Mouse (Mus musculus) ES-E14 (cell line): ENCODE measurements around the gene 4930512M02Rik. TPM values are rescaled to one million over a fixed set of nuclear protein-coding genes. Genes with fewer than 3 reads are reported as not detected.

Source experiments
- DNase-seq: peaks from one replicate; pipeline ENCODE4 v3.0.0-alpha.2; 2013; ENCODE audit warnings: low read depth, low spot score
- H3K27ac ChIP-seq: 2 replicates; pipeline ENCODE4 v1.5.1; 2012; ENCODE audit warnings: low read depth, mild to moderate bottlenecking, low read length, moderate library complexity, mixed read lengths; ENCODE audit not compliant: poor library complexity, insufficient read depth, severe bottlenecking
- H3K36me3 ChIP-seq: 2 replicates; pipeline ENCODE4 v1.6.1; 2012; ENCODE audit warnings: mild to moderate bottlenecking, low read length, moderate library complexity, mixed read lengths; ENCODE audit not compliant: control insufficient read depth, poor library complexity, insufficient read depth, severe bottlenecking
- H3K4me1 ChIP-seq, 2 experiments: fragments of 150-350 bp in 1 of 2; sonication (generic) in 1 of 2; 2 replicates each; pipeline ENCODE4 v1.6.1; 2012; ENCODE audit warnings: low read length in 2 of 2, mild to moderate bottlenecking in 1 of 2, mixed read lengths in 1 of 2; ENCODE audit not compliant: control insufficient read depth in 2 of 2, insufficient read depth in 2 of 2, poor library complexity in 1 of 2
- H3K4me3 ChIP-seq, 2 experiments: fragments of 150-350 bp in 1 of 2; sonication (generic) in 1 of 2; 2 replicates each; pipeline ENCODE4 v1.5.1; 2012; ENCODE audit warnings: low read length in 2 of 2, low read depth in 1 of 2, mild to moderate bottlenecking in 1 of 2, mixed read lengths in 1 of 2; ENCODE audit not compliant: insufficient read depth in 1 of 2, poor library complexity in 1 of 2, severe bottlenecking in 1 of 2
- H3K9ac ChIP-seq: 2 replicates; pipeline ENCODE4 v1.6.1; 2012; ENCODE audit warnings: low read depth, mild to moderate bottlenecking, low read length, mixed read lengths; ENCODE audit not compliant: poor library complexity, insufficient read depth, severe bottlenecking
- H3K9me3 ChIP-seq: fragments of 150-350 bp; sonication (generic); 2 replicates; pipeline ENCODE4 v1.6.1; 2012; ENCODE audit warnings: low read depth, mild to moderate bottlenecking, low read length; ENCODE audit not compliant: control insufficient read depth, insufficient read depth
- CHD2 ChIP-seq: IDR thresholded peaks from 2 replicates; pipeline ENCODE4 v1.6.1; 2014; ENCODE audit warnings: mild to moderate bottlenecking, low read depth, low read length, inconsistent platforms
- HCFC1 ChIP-seq: IDR thresholded peaks from 2 replicates; pipeline ENCODE4 v1.6.1; 2012; ENCODE audit warnings: low read length, inconsistent platforms, borderline replicate concordance; ENCODE audit not compliant: insufficient read depth
- MAFK ChIP-seq: IDR thresholded peaks from 2 replicates; pipeline ENCODE4 v1.6.1; 2014; ENCODE audit warnings: mild to moderate bottlenecking, low read depth, low read length, inconsistent platforms; ENCODE audit not compliant: insufficient read depth
- ZC3H11A ChIP-seq: IDR thresholded peaks from 2 replicates; pipeline ENCODE4 v1.6.1; 2012; ENCODE audit warnings: low read depth, mild to moderate bottlenecking, inconsistent platforms, low read length, borderline replicate concordance
- ZNF384 ChIP-seq: IDR thresholded peaks from 2 replicates; pipeline ENCODE4 v1.6.1; 2012; ENCODE audit warnings: low read depth, low read length, inconsistent platforms
- in situ Hi-C, 2 experiments: fragments of 600-800 bp; cut with MboI; formaldehyde crosslinking; loops; one replicate each; pipeline ENCODE4 v1.15.1; 2025; ENCODE audit warnings: low sequenced_read_pairs in 2 of 2, inconsistent platforms in 1 of 2; ENCODE audit not compliant: unreplicated experiment in 2 of 2
- total RNA-seq: library from RNA; depleted of rRNA; stranded (reverse); fragments of 300-350 nt; gene quantifications from 2 replicates; pipeline ENCODE4 v1.2.3, GENCODE M21; 2012

Gene 4930512M02Rik
- total RNA-seq, 1 experiment: not detected

GRCm38 (mm10) chr11:11569466-11570132 lies 58.0 kb downstream of the 4930512M02Rik start:
- Histone ChIP-seq H3K36me3 (no peaks in the 10 kb centered on the region), H3K27ac (no peak overlapping the region), H3K9ac (no peak overlapping the region), H3K4me3 (no peak overlapping the region), H3K9me3 (no peaks in the 10 kb centered on the region), H3K4me1 (no peaks in the 10 kb centered on the region; a peak in 1 of 4 replicates)
- TF ChIP-seq HCFC1 (no peak), CHD2 (no peak), ZNF384 (no peak), ZC3H11A (no peak)
- in situ Hi-C loops: loop anchor here (25.0 kb wide), 1 partner anchor 168 kb away; no protein-coding TSS in a partner anchor
- DNase-seq: no peak

GRCm38 (mm10) chr11:11568033-11568432 lies 59.6 kb downstream of the 4930512M02Rik start:
- Histone ChIP-seq H3K9ac (no peak overlapping the region), H3K9me3 (no peaks in the 10 kb centered on the region), H3K4me1 (no peaks in the 10 kb centered on the region), H3K27ac (no peak overlapping the region), H3K36me3 (no peaks in the 10 kb centered on the region), H3K4me3 (no peak overlapping the region)
- in situ Hi-C loops: loop anchor here (25.0 kb wide), 1 partner anchor 169 kb away; no protein-coding TSS in a partner anchor
- DNase-seq: no peak
- TF ChIP-seq CHD2 (no peak), ZNF384 (no peak), MAFK (no peak), HCFC1 (no peak), ZC3H11A (no peak)

DNA sequence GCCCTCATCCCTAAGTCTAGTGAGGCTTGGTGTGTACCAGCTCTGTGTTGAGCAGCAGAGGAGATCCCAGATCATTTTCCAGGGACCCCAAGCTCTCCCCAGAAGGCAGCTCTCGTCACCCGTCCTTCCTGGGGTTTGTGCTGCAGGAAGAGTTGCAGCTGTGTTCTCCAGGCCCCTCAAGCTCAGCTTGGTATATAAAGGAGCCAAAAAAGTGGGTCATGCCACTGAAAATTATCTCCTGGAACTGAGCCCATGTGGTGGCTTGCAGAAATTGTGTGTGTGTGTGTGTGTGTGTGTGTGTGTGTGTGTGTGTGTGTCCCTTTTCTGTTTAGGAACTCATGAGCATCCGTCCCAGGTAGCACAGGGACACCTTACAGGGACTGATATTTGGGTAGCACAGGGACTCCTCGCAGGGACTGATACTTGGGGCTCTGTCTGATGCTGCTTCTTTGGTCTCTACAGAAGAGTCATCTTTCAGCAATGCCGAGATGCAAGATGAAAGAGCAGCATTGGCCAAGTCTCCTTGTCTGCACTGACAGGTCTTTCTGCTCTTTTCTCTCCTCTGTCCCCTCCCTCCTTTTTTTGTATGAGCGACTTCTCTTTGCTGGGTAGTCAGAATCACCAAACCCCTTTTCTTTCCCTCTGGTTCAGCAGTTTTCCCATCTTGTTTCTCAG lies 62.4 kb downstream of the 4930512M02Rik start:
- in situ Hi-C loops: loop anchor here (25.0 kb wide), 1 partner anchor 172 kb away; no protein-coding TSS in a partner anchor

DNA sequence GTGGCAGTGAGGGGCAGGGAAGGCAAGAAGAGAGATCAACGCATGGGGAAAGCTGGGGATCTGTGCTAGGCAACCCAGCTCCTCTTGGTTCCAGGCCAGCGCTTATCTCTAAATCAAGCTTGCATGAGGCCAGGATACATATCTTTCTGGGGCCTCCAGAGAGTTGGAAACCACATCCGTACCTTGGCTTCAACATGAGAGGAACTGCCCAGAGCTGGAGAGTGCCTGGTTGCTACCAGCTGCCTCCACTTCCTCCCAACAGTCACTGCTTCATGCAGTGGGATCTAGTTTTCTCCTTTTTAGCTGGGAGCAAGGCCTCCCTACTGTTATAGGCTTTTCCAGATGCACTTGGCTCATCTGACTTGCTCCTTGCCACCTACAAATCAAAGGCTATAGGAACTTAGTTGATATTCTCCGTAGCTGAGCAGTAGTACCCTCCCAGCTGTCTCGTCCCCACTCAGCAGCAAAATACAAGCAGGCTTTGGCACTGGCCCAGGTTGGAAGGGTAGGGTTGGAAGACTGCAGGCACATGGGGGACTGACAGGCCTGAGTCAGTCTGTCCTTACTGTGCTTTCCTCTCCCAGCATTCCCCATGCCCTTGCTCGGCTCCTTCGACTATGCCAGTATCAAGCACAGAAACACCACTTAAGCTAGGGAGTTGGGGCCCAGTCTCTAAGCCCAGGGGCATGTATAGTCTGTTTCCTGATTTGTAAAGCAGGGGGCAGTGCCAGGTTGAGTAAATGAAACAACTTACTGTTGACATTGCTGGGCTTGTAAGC lies 63.2 kb downstream of the 4930512M02Rik start:
- no peak for TF ChIP-seq CHD2
- Histone ChIP-seq H3K9me3 (no peaks in the 10 kb centered on the region), H3K36me3 (no peaks in the 10 kb centered on the region), H3K4me1 (no peaks in the 10 kb centered on the region), H3K4me3 (no peak overlapping the region), H3K9ac (no peak overlapping the region), H3K27ac (no peak overlapping the region)
- in situ Hi-C loops: loop anchor here (25.0 kb wide), 1 partner anchor 173 kb away; no protein-coding TSS in a partner anchor
- no peak for DNase-seq

More for the DNA sequence above, 62.4 kb downstream of the 4930512M02Rik start:
- Histone ChIP-seq H3K9me3 (no peaks in the 10 kb centered on the region), H3K4me3 (no peak overlapping the region), H3K27ac (no peak overlapping the region), H3K9ac (no peak overlapping the region), H3K36me3 (no peaks in the 10 kb centered on the region), H3K4me1 (no peaks in the 10 kb centered on the region)
- DNase-seq: no peak
- TF ChIP-seq ZNF384 (no peak), CHD2 (no peak), HCFC1 (no peak), MAFK (no peak), ZC3H11A (no peak)
